Mouse (Mus musculus) lung, adult 2 months (tissue): ENCODE data around the gene Aknad1.

Source experiments
- CTCF ChIP-seq: fragments of 200-500 bp; IDR thresholded peaks from 2 replicates; pipeline ENCODE4 v1.5.1; 2011; ENCODE audit warnings: mild to moderate bottlenecking, low read length, control low read depth; ENCODE audit not compliant: insufficient read depth
- POLR2A ChIP-seq: fragments of 200-500 bp; IDR thresholded peaks from 2 replicates; pipeline ENCODE4 v1.6.1; 2011; ENCODE audit warnings: low read depth, mild to moderate bottlenecking, control low read depth, low read length, borderline replicate concordance; ENCODE audit errors: extremely low read depth

DNA sequence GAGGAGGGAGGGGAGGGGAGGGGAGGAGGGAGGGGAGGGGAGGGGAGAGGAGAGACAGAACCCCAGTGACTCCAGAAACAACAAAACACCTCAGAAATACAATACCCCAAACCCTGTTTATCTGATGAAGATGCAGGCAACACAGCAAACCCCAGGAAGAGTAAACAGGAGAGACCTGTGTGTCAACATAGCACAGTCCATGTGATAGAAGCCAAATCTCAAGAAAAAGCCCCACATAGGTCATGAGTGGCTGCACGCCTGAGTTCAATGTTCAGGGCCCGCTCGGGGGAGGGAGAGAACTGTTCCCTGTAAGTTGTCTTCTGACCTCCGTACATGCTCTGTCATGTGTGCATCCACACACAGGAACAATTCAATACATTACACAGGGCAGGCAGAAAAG lies 56.9 kb downstream of the Aknad1 start:
- TF ChIP-seq POLR2A (no peak), CTCF (no peak)
